Mouse (Mus musculus): ENCODE data around the gene Il17a. TPM values are rescaled to one million over a fixed set of nuclear protein-coding genes. Genes with fewer than 3 reads are reported as not detected.
A peak's percentile ranks its signal among the peaks of the same experiment; 100 is the strongest.
"Not testable (repeated sequence)": the region's sequence is repeated elsewhere in the genome, so short reads cannot be mapped to it uniquely, and the experiment has no call there.

Il17a gene
- polyA plus RNA-seq, 1 experiment from 2014 or later = not detected

- Histone ChIP-seq H3K4me2 (ENCODE audit: low read depth, low read length) (no peak overlapping the region), H3K27me3 (ENCODE audit: control insufficient read depth, insufficient read depth, low read length) (no peaks in the 10 kb centered on the region), H3K27ac (replicated peaks; ENCODE audit: low read depth, low read length) (no peak overlapping the region), H3K9ac (replicated peaks; ENCODE audit: low read length) (no peak overlapping the region), H3K4me1 (ENCODE audit: control insufficient read depth, insufficient read depth, low read length) (no peaks in the 10 kb centered on the region), H3K4me3 (ENCODE audit: low read depth, low read length) (no peak overlapping the region), H3K36me3 (replicated peaks; ENCODE audit: control insufficient read depth, insufficient read depth, low read depth, low read length) (no peaks in the 10 kb centered on the region), H3K9me3 (replicated peaks; ENCODE audit: control insufficient read depth, low read length) (no peaks in the 10 kb centered on the region)
- ATAC-seq (replicated peaks; ENCODE audit: insufficient number of reproducible peaks, low FRiP score, low TSS enrichment, low read depth) = no peak
- no peak for DNase-seq (ENCODE audit: low spot score)
- 84% methylated on average over 5 of the region's 5 CpGs for WGBS
These were observed 29.6 kb downstream of the Il17a start for GRCm38 (mm10) chr1:20760331-20760730.

DNA sequence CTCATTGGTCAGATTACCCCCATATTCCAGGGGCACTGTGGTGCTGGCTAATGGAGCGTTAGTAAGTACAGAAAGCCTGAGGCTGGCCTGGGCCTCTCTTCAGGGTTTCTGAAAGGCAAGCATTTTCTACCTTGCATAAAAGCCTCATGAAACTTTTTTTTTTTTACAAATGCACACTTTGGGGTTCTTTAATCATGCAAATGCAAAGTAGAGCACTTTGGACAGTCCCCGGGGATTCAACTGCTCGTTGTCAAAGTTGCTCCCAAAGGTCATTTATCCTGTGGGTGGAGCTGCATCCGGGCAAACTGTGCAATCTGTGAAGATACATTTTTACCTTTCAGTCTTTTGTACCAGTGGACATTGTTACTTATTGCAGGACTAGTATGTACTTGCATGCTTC, 30.7 kb downstream of the Il17a start:
- Histone ChIP-seq H3K27ac (replicated peaks; ENCODE audit: low read depth, low read length) (no peak overlapping the region), H3K9ac (replicated peaks; ENCODE audit: low read length) (no peak overlapping the region), H3K4me2 (ENCODE audit: low read depth, low read length) (no peak overlapping the region), H3K4me1 (ENCODE audit: control insufficient read depth, insufficient read depth, low read length) (no peaks in the 10 kb centered on the region), H3K36me3 (replicated peaks; ENCODE audit: control insufficient read depth, insufficient read depth, low read depth, low read length) (no peaks in the 10 kb centered on the region), H3K27me3 (ENCODE audit: control insufficient read depth, insufficient read depth, low read length) (no peaks in the 10 kb centered on the region), H3K4me3 (ENCODE audit: low read depth, low read length) (no peak overlapping the region), H3K9me3 (replicated peaks; ENCODE audit: control insufficient read depth, low read length) (no peaks in the 10 kb centered on the region)
- ATAC-seq (replicated peaks; ENCODE audit: insufficient number of reproducible peaks, low FRiP score, low TSS enrichment, low read depth) = no peak
- DNase-seq (ENCODE audit: low spot score) = no peak
- WGBS = 73% methylated on average over 4 of the region's 4 CpGs

DNA sequence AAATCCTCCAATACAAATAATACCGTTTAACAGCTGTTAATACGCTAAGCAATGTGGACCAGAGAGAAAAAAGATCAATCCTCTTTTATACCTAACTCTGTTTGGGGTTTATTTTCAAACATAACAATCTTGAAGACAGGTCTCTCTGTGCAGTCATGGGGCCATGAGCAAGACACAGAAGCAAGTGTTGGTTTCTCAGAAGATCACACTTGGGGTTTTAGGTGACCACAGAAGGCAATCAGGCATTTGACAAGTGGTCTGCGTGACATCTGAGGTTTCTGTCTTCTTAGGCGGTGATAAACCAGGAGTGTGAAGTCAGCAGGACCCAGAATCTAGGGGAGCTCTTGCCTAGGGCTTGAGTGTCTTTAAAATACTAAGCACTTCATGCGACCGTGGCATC, 35.8 kb downstream of the Il17a start:
- DNase-seq (ENCODE audit: low spot score) (no peak), ATAC-seq (replicated peaks; ENCODE audit: insufficient number of reproducible peaks, low FRiP score, low TSS enrichment, low read depth) (no peak)
- H3K4me3 ChIP-seq (ENCODE audit: low read depth, low read length) = no peak overlapping the region
- H3K4me1 ChIP-seq (ENCODE audit: control insufficient read depth, insufficient read depth, low read length) = no peaks in the 10 kb centered on the region
- H3K9ac ChIP-seq (replicated peaks; ENCODE audit: low read length) = no peak overlapping the region
- WGBS = 78% methylated on average over 6 of the region's 6 CpGs
- H3K36me3 ChIP-seq (replicated peaks; ENCODE audit: control insufficient read depth, insufficient read depth, low read depth, low read length) = no peaks in the 10 kb centered on the region
- H3K9me3 ChIP-seq (replicated peaks; ENCODE audit: control insufficient read depth, low read length) = no peaks in the 10 kb centered on the region
- no peak overlapping the region for H3K4me2 ChIP-seq (ENCODE audit: low read depth, low read length)
- no peak overlapping the region for H3K27ac ChIP-seq (replicated peaks; ENCODE audit: low read depth, low read length)
- H3K27me3 ChIP-seq (ENCODE audit: control insufficient read depth, insufficient read depth, low read length) = no peaks in the 10 kb centered on the region

DNA sequence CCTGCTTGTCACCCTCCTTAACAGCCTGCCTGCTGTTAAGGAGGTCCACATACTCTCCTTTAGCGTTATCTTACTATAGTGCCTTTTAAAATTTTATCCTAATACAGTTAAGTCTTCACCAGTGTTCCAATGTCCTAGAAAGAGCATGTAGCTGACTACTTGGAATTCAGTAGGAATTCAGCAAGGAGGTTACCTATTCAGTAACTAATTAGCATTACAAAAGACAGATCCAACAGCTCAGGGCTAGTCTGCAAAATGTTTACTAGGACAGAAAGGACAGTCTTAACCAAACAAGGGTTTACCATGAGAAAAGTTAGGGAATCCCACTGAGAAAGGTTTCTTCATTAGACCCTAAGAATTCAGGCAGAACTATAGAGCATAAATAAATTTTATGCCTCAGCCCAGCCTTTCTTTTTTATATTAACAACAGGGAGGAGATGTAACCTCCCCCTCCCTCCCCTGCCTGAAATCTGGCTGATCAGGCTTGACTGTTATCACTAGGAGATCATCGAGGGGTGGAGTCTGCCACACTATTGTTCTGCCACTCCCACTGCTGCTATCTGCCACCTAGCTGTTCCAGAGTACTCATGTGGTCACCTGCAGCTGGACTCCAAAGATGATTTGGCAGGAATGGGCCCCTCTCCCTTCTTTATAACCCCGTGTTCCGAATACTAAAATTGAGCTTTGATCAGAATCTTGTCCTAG, 43.5 kb downstream of the Il17a start:
- not testable (repeated sequence) for ATAC-seq (replicated peaks; ENCODE audit: insufficient number of reproducible peaks, low FRiP score, low TSS enrichment, low read depth); DNase-seq (ENCODE audit: low spot score); H3K9ac ChIP-seq (replicated peaks; ENCODE audit: low read length); H3K27ac ChIP-seq (replicated peaks; ENCODE audit: low read depth, low read length); H3K4me2 ChIP-seq (ENCODE audit: low read depth, low read length); H3K9me3 ChIP-seq (replicated peaks; ENCODE audit: control insufficient read depth, low read length); H3K4me3 ChIP-seq (ENCODE audit: low read depth, low read length); H3K27me3 ChIP-seq (ENCODE audit: control insufficient read depth, insufficient read depth, low read length); H3K4me1 ChIP-seq (ENCODE audit: control insufficient read depth, insufficient read depth, low read length); H3K36me3 ChIP-seq (replicated peaks; ENCODE audit: control insufficient read depth, insufficient read depth, low read depth, low read length)
- WGBS = 84% methylated on average over 4 of the region's 4 CpGs

DNA sequence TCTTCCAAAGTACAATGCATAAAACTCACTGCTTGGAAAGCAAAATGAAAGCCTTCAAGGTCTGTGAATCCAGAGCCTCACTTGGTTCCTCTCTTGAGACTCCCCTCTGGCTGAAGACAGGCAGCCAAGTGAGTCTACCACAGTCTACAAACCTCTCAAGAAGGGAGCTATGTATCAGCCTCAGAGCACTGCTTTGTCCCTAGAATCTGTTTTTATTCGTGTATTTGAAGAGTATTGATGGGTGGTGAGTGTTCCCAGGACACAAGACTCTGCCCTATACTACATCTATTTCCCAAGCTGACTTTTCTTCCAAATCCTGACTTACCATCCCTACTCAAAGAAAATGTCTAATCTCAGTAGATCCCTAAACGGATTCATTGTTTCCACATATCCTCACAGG, 47.7 kb downstream of the Il17a start:
- ATAC-seq (replicated peaks; ENCODE audit: insufficient number of reproducible peaks, low FRiP score, low TSS enrichment, low read depth) = no peak

More for the DNA sequence above, 47.7 kb downstream of the Il17a start:
- Histone ChIP-seq H3K4me3 (ENCODE audit: low read depth, low read length) (no peak overlapping the region), H3K4me2 (ENCODE audit: low read depth, low read length) (no peak overlapping the region), H3K9ac (replicated peaks; ENCODE audit: low read length) (no peak overlapping the region), H3K36me3 (replicated peaks; ENCODE audit: control insufficient read depth, insufficient read depth, low read depth, low read length) (no peaks in the 10 kb centered on the region), H3K4me1 (ENCODE audit: control insufficient read depth, insufficient read depth, low read length) (no peaks in the 10 kb centered on the region), H3K27me3 (ENCODE audit: control insufficient read depth, insufficient read depth, low read length) (no peaks in the 10 kb centered on the region), H3K27ac (replicated peaks; ENCODE audit: low read depth, low read length) (no peak overlapping the region), H3K9me3 (replicated peaks; ENCODE audit: control insufficient read depth, low read length) (no peaks in the 10 kb centered on the region)
- WGBS = 80% methylated on average over 2 of the region's 2 CpGs
- no peak for DNase-seq (ENCODE audit: low spot score)

MicroRNAs encoded within 50 kb of the gene (microRNA counts, 519-probe panel; counts per million panel counts)
- 2,649 counts per million, percentile 29 among the panel's probes with 10 or more counts for microRNA mmu-miR-133b

Small RNA genes within 50 kb of the gene (microRNA-seq; reads per million reads assigned to microRNA genes)
- gene Mir133b (ENCODE audit: borderline number of aligned reads) = 17.4 reads per million, percentile 18 among the genes with 10 or more reads in this experiment

Other genes with a start within 250 kb of the Il17a start
- gene Pkhd1, start 112.8 kb upstream of the Il17a start, polyA plus RNA-seq (2014; fragmentation: Nextera tagmentation; extraction: Ambion mirVana) = not detected in 2 replicates
- gene Il17f, start 59.7 kb downstream of the Il17a start, polyA plus RNA-seq (2014; fragmentation: Nextera tagmentation; extraction: Ambion mirVana) = not detected in 2 replicates
- 219 TPM in 2 replicates for gene Mcm3, start 89.4 kb downstream of the Il17a start, polyA plus RNA-seq (2014; fragmentation: Nextera tagmentation; extraction: Ambion mirVana)
- gene Paqr8, start 159.7 kb downstream of the Il17a start, polyA plus RNA-seq (2014; fragmentation: Nextera tagmentation; extraction: Ambion mirVana) = 5.7 and 6.6 TPM in 2 replicates
- 2.7 and 2.8 TPM in 2 replicates for gene Efhc1, start 220.7 kb downstream of the Il17a start, polyA plus RNA-seq (2014; fragmentation: Nextera tagmentation; extraction: Ambion mirVana)

Measured in embryonic facial prominence, embryonic 11.5 days (tissue).